Mouse (Mus musculus) thymus, adult 2 months (tissue): ENCODE results near the gene Galns.

Experiments
- CTCF ChIP-seq: fragments of 200-500 bp; IDR thresholded peaks from 2 replicates; pipeline ENCODE4 v1.5.1; 2012; ENCODE audit warnings: mild to moderate bottlenecking, control low read depth, low read length, moderate library complexity, borderline replicate concordance; ENCODE audit not compliant: control insufficient read depth, poor library complexity, insufficient read depth; ENCODE audit errors: extremely low read depth
- POLR2A ChIP-seq: fragments of 200-500 bp; IDR thresholded peaks from 2 replicates; pipeline ENCODE4 v1.6.1; 2012; ENCODE audit warnings: mild to moderate bottlenecking, low read length, control low read depth, moderate library complexity; ENCODE audit not compliant: control insufficient read depth, poor library complexity, insufficient read depth; ENCODE audit errors: extremely low read depth

- TF ChIP-seq CTCF = no peak
- TF ChIP-seq POLR2A = no peak
Observed at GRCm38 (mm10) chr8:122644175-122644954, 33.1 kb upstream of the Galns start.
